Mouse (Mus musculus) midbrain, postnatal 0 days (tissue): Measurements from ENCODE around the gene Dlgap4. TPM values are rescaled to one million over a fixed set of nuclear protein-coding genes. Genes with fewer than 3 reads are reported as not detected.
A peak's percentile ranks its signal among the peaks of the same experiment; 100 is the strongest.

Source experiments
- ATAC-seq: fragments of 200-750 bp; cut with Nextera tagmentation; 2 replicates; pipeline ENCODE4 v1.8.0; 2017; ENCODE audit warnings: moderate number of reproducible peaks, mild to moderate bottlenecking, moderate TSS enrichment, moderate library complexity; ENCODE audit not compliant: low FRiP score
- DNase-seq: peaks from one replicate; pipeline ENCODE4 v3.0.0-alpha.2; 2015; ENCODE audit warnings: low spot score
- H3K27ac ChIP-seq: fragments of 300-500 bp; sonication (generic); 2 replicates; pipeline ENCODE4 v1.5.1; 2014; ENCODE audit warnings: low read depth, mild to moderate bottlenecking, low read length, mixed read lengths
- H3K27me3 ChIP-seq: fragments of 300-500 bp; sonication (generic); 2 replicates; pipeline ENCODE4 v1.6.1; 2014; ENCODE audit warnings: low read length, control low read depth, mixed read lengths; ENCODE audit not compliant: insufficient read depth
- H3K36me3 ChIP-seq: fragments of 300-500 bp; sonication (generic); 2 replicates; pipeline ENCODE4 v1.6.1; 2014; ENCODE audit warnings: low read length, control low read depth, mixed read lengths; ENCODE audit not compliant: insufficient read depth
- H3K4me1 ChIP-seq: fragments of 300-500 bp; sonication (generic); 2 replicates; pipeline ENCODE4 v1.6.1; 2014; ENCODE audit warnings: mild to moderate bottlenecking, control low read depth, antibody characterized with exemption, low read length, mixed read lengths; ENCODE audit not compliant: insufficient read depth
- H3K4me2 ChIP-seq: fragments of 300-500 bp; sonication (generic); 2 replicates; pipeline ENCODE4 v1.6.1; 2014; ENCODE audit warnings: low read depth, mild to moderate bottlenecking, low read length, mixed read lengths; ENCODE audit not compliant: poor library complexity, severe bottlenecking
- H3K4me3 ChIP-seq: fragments of 300-500 bp; sonication (generic); 2 replicates; pipeline ENCODE4 v1.5.1; 2014; ENCODE audit warnings: low read depth, mild to moderate bottlenecking, low read length, moderate library complexity
- H3K9ac ChIP-seq: fragments of 300-500 bp; sonication (generic); replicated peaks from 2 replicates; pipeline ENCODE4 v1.6.1; 2014; ENCODE audit warnings: mild to moderate bottlenecking, low read length, moderate library complexity, mixed read lengths; ENCODE audit not compliant: poor library complexity, severe bottlenecking
- H3K9me3 ChIP-seq: fragments of 300-500 bp; sonication (generic); 2 replicates; pipeline ENCODE4 v1.6.1; 2016; ENCODE audit warnings: low read length, control low read depth
- CTCF ChIP-seq: IDR thresholded peaks from 2 replicates; pipeline ENCODE4 v1.5.1; 2016; ENCODE audit warnings: antibody characterized with exemption, mild to moderate bottlenecking
- WGBS: fragments of 180-500 bp; shearing (Covaris S2); extraction: QIAGEN DNeasy Blood & Tissue Kit; methylation state at CpG from one replicate; pipeline ENCODE4 v1.1.7; 2014; 5-methylcytosine and 5-hydroxymethylcytosine counted together
- polyA plus RNA-seq: library from polyadenylated mRNA; unstranded; fragments of >200 nt; fragmentation: Nextera tagmentation; extraction: Ambion mirVana; gene quantifications from 2 replicates; pipeline ENCODE4 v1.2.1, GENCODE M21; 2015
- total RNA-seq: library from RNA; depleted of rRNA; stranded (reverse); fragments of >200 nt; gene quantifications from 2 replicates; pipeline ENCODE4 v1.2.3, GENCODE M21; 2014

Dlgap4 gene
- total and polyA plus RNA-seq, 2 experiments from 2014 or later: 240 to 246 TPM

DNA sequence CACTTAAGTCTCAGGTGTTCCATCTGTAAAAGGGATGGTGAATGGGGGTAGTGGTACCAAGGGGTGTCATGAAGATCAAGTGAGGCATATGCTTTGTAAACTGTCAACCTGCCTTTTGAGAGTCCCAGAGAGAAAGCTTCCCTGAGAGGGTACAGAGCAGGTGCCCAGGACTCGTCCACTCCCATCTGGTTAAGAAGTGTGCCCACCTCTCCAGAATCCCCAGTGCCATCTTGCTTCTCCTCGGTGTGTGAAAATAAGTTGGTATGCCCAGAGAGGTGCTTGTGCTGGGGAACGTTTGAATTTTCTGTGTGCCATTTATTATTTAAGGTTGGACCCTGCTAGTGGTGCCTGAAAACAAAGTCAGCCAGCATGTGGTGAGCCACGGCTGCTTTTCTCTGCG lies 109.2 kb downstream of the Dlgap4 start:
- H3K9ac ChIP-seq: peak overlapping the region; percentile 100; the same call in 1 of the 2 replicates
- H3K4me2 ChIP-seq: peak overlapping the region; percentile 81
- H3K4me1 ChIP-seq: peaks cover 29% of the 10 kb centered on the region
- ATAC-seq (no peak), DNase-seq (no peak)
- no peaks in the 10 kb centered on the region for H3K9me3 ChIP-seq
- H3K27ac ChIP-seq: no peak overlapping the region
- H3K4me3 ChIP-seq: peak overlapping the region; percentile 94
- H3K36me3 ChIP-seq: no peaks in the 10 kb centered on the region; the same call in 1 of the 2 replicates
- TF ChIP-seq CTCF: no peak
- H3K27me3 ChIP-seq: no peaks in the 10 kb centered on the region
- 26% methylated on average over 5 of the region's 5 CpGs for WGBS

GRCm38 (mm10) chr2:156723899-156724523 lies 110.5 kb downstream of the Dlgap4 start:
- Histone ChIP-seq H3K36me3 (no peaks in the 10 kb centered on the region; the same call in 1 of the 2 replicates), H3K4me3 (peak overlapping the region; percentile 6; the same call in 1 of the 2 replicates), H3K9me3 (no peaks in the 10 kb centered on the region), H3K27ac (no peak overlapping the region), H3K9ac (0 out of 2 replicates have a peak overlapping the region, but pooled peaks have one; percentile 33), H3K4me2 (peak overlapping the region; percentile 40), H3K4me1 (peaks cover 29% of the 10 kb centered on the region), H3K27me3 (no peaks in the 10 kb centered on the region)
- ATAC-seq (no peak), DNase-seq (no peak)
- WGBS: 75% methylated on average over 1 of the region's 1 CpGs
- no peak for TF ChIP-seq CTCF

DNA sequence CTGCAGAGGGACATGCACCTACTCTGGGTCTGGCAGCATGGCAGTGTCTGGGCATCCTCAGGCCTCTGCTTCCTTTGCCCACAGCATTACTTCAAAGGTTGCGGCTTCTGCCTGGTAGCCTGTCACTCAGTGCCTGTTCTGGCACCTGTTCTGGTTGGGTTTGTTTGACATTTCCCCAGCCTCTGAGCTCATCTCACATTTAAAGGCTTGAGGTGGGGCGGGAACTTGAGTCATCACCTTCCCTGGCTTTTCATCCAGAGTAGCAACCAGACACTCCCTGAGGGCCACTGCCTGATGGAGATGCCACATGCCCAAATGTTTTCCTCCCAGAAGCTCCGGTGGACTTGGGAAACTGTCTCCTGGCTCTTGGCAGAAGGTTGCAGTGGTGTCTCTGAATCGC lies 111.4 kb downstream of the Dlgap4 start:
- H3K27ac ChIP-seq: no peak overlapping the region
- H3K36me3 ChIP-seq: no peaks in the 10 kb centered on the region; the same call in 1 of the 2 replicates
- 82% methylated on average over 4 of the region's 4 CpGs for WGBS
- ATAC-seq (no peak), DNase-seq (no peak)
- H3K9me3 ChIP-seq: no peaks in the 10 kb centered on the region
- no peaks in the 10 kb centered on the region for H3K27me3 ChIP-seq
- H3K4me2 ChIP-seq: peak overlapping the region; percentile 12; the same call in 1 of the 2 replicates
- H3K4me1 ChIP-seq: peaks cover 29% of the 10 kb centered on the region
- no peak overlapping the region for H3K4me3 ChIP-seq
- TF ChIP-seq CTCF: no peak
- no peak overlapping the region for H3K9ac ChIP-seq

- DNase-seq (no peak), ATAC-seq (no peak)
- no peaks in the 10 kb centered on the region for H3K9me3 ChIP-seq
- WGBS: 20% methylated on average over 7 of the region's 7 CpGs
- no peak for TF ChIP-seq CTCF
- no peaks in the 10 kb centered on the region; the same call in 1 of the 2 replicates for H3K36me3 ChIP-seq
- H3K27me3 ChIP-seq: no peaks in the 10 kb centered on the region
- H3K4me2 ChIP-seq: 0 out of 2 replicates have a peak overlapping the region, but pooled peaks have one; percentile 3
- peak overlapping the region; percentile 38; the same call in 1 of the 2 replicates for H3K27ac ChIP-seq
- peak overlapping the region; percentile 39; the same call in 1 of the 2 replicates for H3K9ac ChIP-seq
- H3K4me3 ChIP-seq: no peak overlapping the region
- peaks cover 29% of the 10 kb centered on the region for H3K4me1 ChIP-seq
These were observed 112.8 kb downstream of the Dlgap4 start for GRCm38 (mm10) chr2:156726344-156726743.

DNA sequence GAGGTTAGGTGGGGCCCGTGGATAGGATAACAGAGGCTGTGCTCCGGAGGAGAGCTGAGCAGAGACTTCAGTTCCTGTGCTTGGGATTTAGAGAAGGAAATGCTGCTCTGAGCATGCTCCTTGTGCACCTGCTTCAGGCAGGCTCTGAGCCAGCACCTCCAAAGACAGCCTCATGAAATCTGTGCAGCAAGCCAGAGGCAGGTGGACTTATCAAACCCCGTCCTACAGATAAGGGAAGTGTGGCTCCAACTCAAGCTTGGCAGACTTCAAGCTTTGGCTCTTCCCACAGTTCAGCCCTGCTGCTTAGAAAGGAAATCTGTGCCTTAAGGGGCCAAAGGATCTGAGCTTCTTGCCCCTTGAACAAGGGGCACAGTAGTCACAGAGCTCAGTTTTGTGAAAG lies 113.4 kb downstream of the Dlgap4 start:
- no peaks in the 10 kb centered on the region for H3K9me3 ChIP-seq
- no peak overlapping the region for H3K4me3 ChIP-seq
- peak overlapping the region; percentile 38; the same call in 1 of the 2 replicates for H3K27ac ChIP-seq
- 46% methylated on average over 3 of the region's 3 CpGs for WGBS
- no peak for ATAC-seq
- H3K4me1 ChIP-seq: peaks cover 29% of the 10 kb centered on the region
- DNase-seq: no peak
- 0 out of 2 replicates have a peak overlapping the region, but pooled peaks have one; percentile 39 for H3K9ac ChIP-seq
- H3K4me2 ChIP-seq: no peak overlapping the region
- H3K36me3 ChIP-seq: no peaks in the 10 kb centered on the region; the same call in 1 of the 2 replicates
- no peaks in the 10 kb centered on the region for H3K27me3 ChIP-seq
- TF ChIP-seq CTCF: no peak
